Mouse (Mus musculus): ENCODE measurements around the gene Fas. TPM values are rescaled to one million over a fixed set of nuclear protein-coding genes. Genes with fewer than 3 reads are reported as not detected.

The Fas gene
- polyA plus RNA-seq, 1 experiment from 2014 or later: 0.60 TPM

DNA sequence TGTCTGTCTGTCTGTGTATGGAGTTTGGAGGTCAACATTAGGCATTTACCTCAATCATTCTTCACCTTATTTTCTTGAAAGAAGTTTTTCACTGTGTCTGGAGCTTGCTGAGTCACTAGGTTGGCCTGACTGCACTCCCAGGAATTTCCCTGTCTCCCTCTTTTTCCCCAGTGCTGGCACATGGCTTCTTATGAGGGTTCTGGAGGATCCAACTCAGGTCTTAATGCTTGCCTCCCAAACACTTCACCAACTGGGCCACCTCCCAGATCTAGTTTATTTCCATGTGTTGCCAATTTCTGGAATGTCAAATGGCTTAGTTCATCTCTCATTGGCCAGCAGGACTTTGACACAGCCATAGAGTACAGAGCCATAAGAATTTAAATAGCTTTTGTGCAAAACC, 14.5 kb downstream of the Fas start:
- DNase-seq (ENCODE audit: low spot score) (no peak), ATAC-seq (replicated peaks; ENCODE audit: low FRiP score) (no peak)
- Histone ChIP-seq H3K27ac (ENCODE audit: low read depth, low read length) (no peak overlapping the region), H3K9ac (ENCODE audit: low read length) (no peak overlapping the region), H3K27me3 (ENCODE audit: control insufficient read depth, insufficient read depth, low read length) (no peaks in the 10 kb centered on the region), H3K4me1 (replicated peaks; ENCODE audit: control insufficient read depth, insufficient read depth, low read length) (no peaks in the 10 kb centered on the region), H3K36me3 (ENCODE audit: control insufficient read depth, insufficient read depth, low read length) (no peaks in the 10 kb centered on the region), H3K4me3 (ENCODE audit: low read depth, low read length) (no peak overlapping the region), H3K4me2 (ENCODE audit: low read depth, low read length, severe bottlenecking) (no peak overlapping the region), H3K9me3 (ENCODE audit: control insufficient read depth, low read length) (no peaks in the 10 kb centered on the region)

DNA sequence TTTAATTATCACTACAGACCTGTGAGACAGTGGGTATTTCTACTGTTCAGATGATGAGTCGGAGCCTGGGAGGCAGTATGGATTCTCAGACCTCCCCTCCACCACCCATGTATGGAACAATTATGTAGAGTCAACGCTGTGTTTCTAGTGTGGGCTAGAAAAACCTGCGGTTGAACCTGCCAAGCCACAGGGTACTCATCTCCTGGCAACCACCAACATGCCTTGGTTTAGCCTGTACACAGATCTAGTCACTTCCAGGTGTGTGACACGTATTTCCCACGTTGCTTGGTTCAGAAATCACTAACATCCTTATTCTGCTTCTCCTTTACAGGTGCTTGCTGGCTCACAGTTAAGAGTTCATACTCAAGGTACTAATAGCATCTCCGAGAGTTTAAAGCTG, 16.3 kb downstream of the Fas start:
- no peak for DNase-seq (ENCODE audit: low spot score)
- Histone ChIP-seq H3K9ac (ENCODE audit: low read length) (no peak overlapping the region), H3K4me3 (ENCODE audit: low read depth, low read length) (no peak overlapping the region), H3K4me2 (ENCODE audit: low read depth, low read length, severe bottlenecking) (no peak overlapping the region), H3K27ac (ENCODE audit: low read depth, low read length) (no peak overlapping the region), H3K27me3 (ENCODE audit: control insufficient read depth, insufficient read depth, low read length) (no peaks in the 10 kb centered on the region), H3K4me1 (replicated peaks; ENCODE audit: control insufficient read depth, insufficient read depth, low read length) (no peaks in the 10 kb centered on the region), H3K9me3 (ENCODE audit: control insufficient read depth, low read length) (no peaks in the 10 kb centered on the region), H3K36me3 (ENCODE audit: control insufficient read depth, insufficient read depth, low read length) (no peaks in the 10 kb centered on the region)
- ATAC-seq (replicated peaks; ENCODE audit: low FRiP score): no peak
- WGBS: 80% methylated on average over 6 of the region's 6 CpGs

GRCm38 (mm10) chr19:34312151-34312728, 21.8 kb downstream of the Fas start:
- H3K9ac ChIP-seq (ENCODE audit: low read length): no peak overlapping the region
- no peak for DNase-seq (ENCODE audit: low spot score)
- H3K9me3 ChIP-seq (ENCODE audit: control insufficient read depth, low read length): no peaks in the 10 kb centered on the region
- no peaks in the 10 kb centered on the region for H3K36me3 ChIP-seq (ENCODE audit: control insufficient read depth, insufficient read depth, low read length)
- no peaks in the 10 kb centered on the region for H3K27me3 ChIP-seq (ENCODE audit: control insufficient read depth, insufficient read depth, low read length)
- H3K4me1 ChIP-seq (replicated peaks; ENCODE audit: control insufficient read depth, insufficient read depth, low read length): no peaks in the 10 kb centered on the region
- H3K4me2 ChIP-seq (ENCODE audit: low read depth, low read length, severe bottlenecking): no peak overlapping the region
- no peak overlapping the region for H3K4me3 ChIP-seq (ENCODE audit: low read depth, low read length)
- H3K27ac ChIP-seq (ENCODE audit: low read depth, low read length): no peak overlapping the region
- 61% methylated on average over 5 of the region's 5 CpGs for WGBS
- ATAC-seq (replicated peaks; ENCODE audit: low FRiP score): no peak

DNA sequence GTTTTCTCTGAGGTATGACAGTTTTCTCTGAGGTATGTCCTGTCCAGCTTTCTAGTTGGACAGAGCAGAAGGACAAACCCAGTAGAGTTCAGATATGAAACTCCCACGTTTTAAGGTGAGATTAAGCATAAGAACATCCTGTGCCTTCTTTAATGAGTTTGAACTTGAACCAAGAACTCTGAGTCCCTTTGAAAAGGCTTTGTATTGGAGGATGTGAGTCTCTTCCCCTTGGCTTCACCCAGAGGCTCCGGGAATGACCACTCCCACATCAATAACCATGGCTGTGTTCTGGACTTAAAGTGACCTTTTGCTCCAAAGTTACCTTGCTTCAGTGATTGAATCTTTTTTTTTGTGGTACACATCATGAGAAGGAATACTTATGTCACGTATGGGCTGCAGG, 37.6 kb downstream of the Fas start:
- Histone ChIP-seq H3K4me3 (ENCODE audit: low read depth, low read length) (no peak overlapping the region), H3K4me2 (ENCODE audit: low read depth, low read length, severe bottlenecking) (no peak overlapping the region), H3K36me3 (ENCODE audit: control insufficient read depth, insufficient read depth, low read length) (no peaks in the 10 kb centered on the region), H3K9ac (ENCODE audit: low read length) (no peak overlapping the region), H3K4me1 (replicated peaks; ENCODE audit: control insufficient read depth, insufficient read depth, low read length) (no peaks in the 10 kb centered on the region), H3K27ac (ENCODE audit: low read depth, low read length) (no peak overlapping the region), H3K27me3 (ENCODE audit: control insufficient read depth, insufficient read depth, low read length) (no peaks in the 10 kb centered on the region), H3K9me3 (ENCODE audit: control insufficient read depth, low read length) (no peaks in the 10 kb centered on the region)
- DNase-seq (ENCODE audit: low spot score) (no peak), ATAC-seq (replicated peaks; ENCODE audit: low FRiP score) (no peak)
- whole genome bisulfite sequencing: 68% methylated on average over 3 of the region's 3 CpGs

DNA sequence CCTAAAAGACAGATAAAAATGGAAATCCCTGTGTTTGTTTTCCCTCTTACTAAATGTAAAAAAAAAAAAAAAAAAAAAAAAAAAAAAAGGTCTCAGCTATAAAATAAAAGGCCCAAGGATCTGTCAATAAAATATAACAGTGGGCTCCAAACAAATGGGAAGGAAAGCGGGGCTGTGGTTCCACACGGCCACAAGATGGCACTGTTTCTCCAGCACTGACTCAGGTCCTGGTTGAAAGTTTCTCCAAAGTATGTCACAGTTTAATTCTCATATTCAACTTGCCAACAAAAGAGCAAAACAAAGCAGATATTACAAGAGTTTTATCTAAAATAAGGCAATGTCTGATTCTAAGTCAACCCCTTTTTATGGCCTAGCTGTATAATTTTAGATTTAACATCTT, 43.8 kb downstream of the Fas start:
- Histone ChIP-seq H3K36me3 (ENCODE audit: control insufficient read depth, insufficient read depth, low read length) (no peaks in the 10 kb centered on the region), H3K4me2 (ENCODE audit: low read depth, low read length, severe bottlenecking) (no peak overlapping the region), H3K27me3 (ENCODE audit: control insufficient read depth, insufficient read depth, low read length) (no peaks in the 10 kb centered on the region), H3K4me3 (ENCODE audit: low read depth, low read length) (no peak overlapping the region), H3K9ac (ENCODE audit: low read length) (no peak overlapping the region), H3K4me1 (replicated peaks; ENCODE audit: control insufficient read depth, insufficient read depth, low read length) (no peaks in the 10 kb centered on the region), H3K9me3 (ENCODE audit: control insufficient read depth, low read length) (no peaks in the 10 kb centered on the region), H3K27ac (ENCODE audit: low read depth, low read length) (no peak overlapping the region)
- 0% methylated on average over 2 of the region's 2 CpGs for WGBS
- peak; percentile 64; the same call in 1 of the 2 replicates for ATAC-seq (replicated peaks; ENCODE audit: low FRiP score)
- peak; percentile 81 for DNase-seq (ENCODE audit: low spot score)

DNA sequence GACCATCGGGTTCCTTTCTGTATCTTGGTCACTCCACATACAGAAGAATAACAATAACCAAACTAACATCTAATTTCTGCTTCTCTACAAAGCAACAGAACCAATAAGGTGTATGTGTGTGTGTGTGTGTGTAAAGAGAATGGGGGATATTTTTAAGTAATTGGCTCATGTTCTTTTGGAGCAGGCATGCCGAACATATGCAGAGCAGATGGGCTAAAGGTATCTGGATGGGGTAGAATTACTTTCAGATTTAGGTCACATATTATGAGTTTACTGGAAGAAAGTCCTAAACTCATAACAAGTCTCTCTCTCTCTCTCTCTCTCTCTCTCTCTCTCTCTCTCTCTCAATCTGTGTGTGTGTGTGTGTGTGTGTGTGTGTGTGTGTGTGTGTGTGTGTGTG, 54.2 kb downstream of the Fas start:
- Histone ChIP-seq H3K4me2 (ENCODE audit: low read depth, low read length, severe bottlenecking) (no peak overlapping the region), H3K4me3 (ENCODE audit: low read depth, low read length) (no peak overlapping the region), H3K27ac (ENCODE audit: low read depth, low read length) (no peak overlapping the region), H3K4me1 (replicated peaks; ENCODE audit: control insufficient read depth, insufficient read depth, low read length) (no peaks in the 10 kb centered on the region), H3K27me3 (ENCODE audit: control insufficient read depth, insufficient read depth, low read length) (no peaks in the 10 kb centered on the region), H3K9ac (ENCODE audit: low read length) (no peak overlapping the region), H3K36me3 (ENCODE audit: control insufficient read depth, insufficient read depth, low read length) (no peaks in the 10 kb centered on the region), H3K9me3 (ENCODE audit: control insufficient read depth, low read length) (no peaks in the 10 kb centered on the region)
- WGBS: 84% methylated on average over 2 of the region's 2 CpGs
- no peak for ATAC-seq (replicated peaks; ENCODE audit: low FRiP score)
- DNase-seq (ENCODE audit: low spot score): no peak

GRCm38 (mm10) chr19:34345616-34346267, 55.3 kb downstream of the Fas start:
- no peak for DNase-seq (ENCODE audit: low spot score)
- 60% methylated on average over 8 of the region's 8 CpGs for whole genome bisulfite sequencing
- Histone ChIP-seq H3K9me3 (ENCODE audit: control insufficient read depth, low read length) (no peaks in the 10 kb centered on the region), H3K4me3 (ENCODE audit: low read depth, low read length) (no peak overlapping the region), H3K27ac (ENCODE audit: low read depth, low read length) (no peak overlapping the region), H3K36me3 (ENCODE audit: control insufficient read depth, insufficient read depth, low read length) (no peaks in the 10 kb centered on the region), H3K27me3 (ENCODE audit: control insufficient read depth, insufficient read depth, low read length) (no peaks in the 10 kb centered on the region), H3K9ac (ENCODE audit: low read length) (no peak overlapping the region), H3K4me1 (replicated peaks; ENCODE audit: control insufficient read depth, insufficient read depth, low read length) (no peaks in the 10 kb centered on the region), H3K4me2 (ENCODE audit: low read depth, low read length, severe bottlenecking) (no peak overlapping the region)
- ATAC-seq (replicated peaks; ENCODE audit: low FRiP score): no peak

GRCm38 (mm10) chr19:34353291-34353805, 62.9 kb downstream of the Fas start:
- H3K9me3 ChIP-seq (ENCODE audit: control insufficient read depth, low read length): no peaks in the 10 kb centered on the region
- H3K36me3 ChIP-seq (ENCODE audit: control insufficient read depth, insufficient read depth, low read length): no peaks in the 10 kb centered on the region
- no peak overlapping the region for H3K4me3 ChIP-seq (ENCODE audit: low read depth, low read length)
- no peak for DNase-seq (ENCODE audit: low spot score)
- H3K4me2 ChIP-seq (ENCODE audit: low read depth, low read length, severe bottlenecking): no peak overlapping the region
- no peaks in the 10 kb centered on the region for H3K4me1 ChIP-seq (replicated peaks; ENCODE audit: control insufficient read depth, insufficient read depth, low read length)
- no peak for ATAC-seq (replicated peaks; ENCODE audit: low FRiP score)
- WGBS: 55% methylated on average over 3 of the region's 3 CpGs
- no peak overlapping the region for H3K27ac ChIP-seq (ENCODE audit: low read depth, low read length)
- H3K27me3 ChIP-seq (ENCODE audit: control insufficient read depth, insufficient read depth, low read length): no peaks in the 10 kb centered on the region
- H3K9ac ChIP-seq (ENCODE audit: low read length): no peak overlapping the region

DNA sequence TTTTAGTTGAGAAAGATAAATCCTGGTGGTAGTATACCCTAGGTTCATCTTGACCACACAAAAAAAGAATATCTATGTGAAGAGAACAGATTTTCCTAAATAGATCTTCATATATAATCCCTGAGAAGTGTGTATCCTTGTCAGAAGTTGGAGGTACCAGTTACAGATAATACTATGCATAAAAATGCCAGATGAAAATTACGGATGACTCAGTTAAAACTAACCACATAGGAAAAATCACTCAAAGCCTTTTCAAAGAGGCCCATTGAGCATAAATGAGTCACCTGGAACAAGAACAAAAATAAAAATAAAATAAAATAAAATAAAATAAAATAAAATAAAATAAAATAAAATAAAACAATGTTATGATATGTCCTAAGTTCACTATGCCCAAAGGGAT, 72.2 kb downstream of the Fas start:
- no peak for ATAC-seq (replicated peaks; ENCODE audit: low FRiP score)
- no peaks in the 10 kb centered on the region for H3K36me3 ChIP-seq (ENCODE audit: control insufficient read depth, insufficient read depth, low read length)
- no peaks in the 10 kb centered on the region for H3K27me3 ChIP-seq (ENCODE audit: control insufficient read depth, insufficient read depth, low read length)
- no peaks in the 10 kb centered on the region for H3K4me1 ChIP-seq (replicated peaks; ENCODE audit: control insufficient read depth, insufficient read depth, low read length)
- no peaks in the 10 kb centered on the region for H3K9me3 ChIP-seq (ENCODE audit: control insufficient read depth, low read length)
- 90% methylated on average over 1 of the region's 1 CpGs for WGBS
- no peak overlapping the region for H3K9ac ChIP-seq (ENCODE audit: low read length)
- H3K4me2 ChIP-seq (ENCODE audit: low read depth, low read length, severe bottlenecking): no peak overlapping the region
- H3K4me3 ChIP-seq (ENCODE audit: low read depth, low read length): no peak overlapping the region
- H3K27ac ChIP-seq (ENCODE audit: low read depth, low read length): no peak overlapping the region
- DNase-seq (ENCODE audit: low spot score): no peak
